Mouse (Mus musculus): ENCODE measurements at regions not wholly inside any gene's neighbourhood (a gene's known extent, or its start where the extent isn't known, plus 50 kb on each side); places are given as distances from the start of the nearest gene placed in this dataset.

GRCm38 (mm10) chr4:29130485-29130884 is 317.6 kb downstream of the Epha7 start:
- TF ChIP-seq CTCF (IDR thresholded peaks at IDR 0.05) (no peak), EP300 (IDR thresholded peaks at IDR 0.05; ENCODE audit: insufficient read depth, low read depth, low read length) (no peak), POLR2A (IDR thresholded peaks at IDR 0.05; ENCODE audit: insufficient read depth, low read depth, low read length) (no peak)

All from heart, adult 2 months (tissue).